Mouse (Mus musculus) lung, adult 2 months (tissue): Measurements from ENCODE around the gene Rab34. TPM values are rescaled to one million over a fixed set of nuclear protein-coding genes. Genes with fewer than 3 reads are reported as not detected.
A peak's percentile ranks its signal among the peaks of the same experiment; 100 is the strongest.
"Not testable (repeated sequence)": the region's sequence is repeated elsewhere in the genome, so short reads cannot be mapped to it uniquely, and the experiment has no call there.

Experiments used
- DNase-seq: peaks from one replicate; pipeline ENCODE4 v3.0.0; 2022
- H3K4me1 ChIP-seq: fragments of 200-500 bp; 2 replicates; pipeline ENCODE4 v1.6.1; 2011; ENCODE audit warnings: low read length; ENCODE audit not compliant: control insufficient read depth, insufficient read depth
- H3K4me3 ChIP-seq: fragments of 200-500 bp; replicated peaks from 2 replicates; pipeline ENCODE3; 2011; ENCODE audit warnings: low read depth, mild to moderate bottlenecking, control low read depth, low read length; ENCODE audit errors: extremely low read depth
- CTCF ChIP-seq: fragments of 200-500 bp; IDR thresholded peaks from 2 replicates; pipeline ENCODE4 v1.5.1; 2011; ENCODE audit warnings: mild to moderate bottlenecking, low read length, control low read depth; ENCODE audit not compliant: insufficient read depth
- POLR2A ChIP-seq: fragments of 200-500 bp; IDR thresholded peaks from 2 replicates; pipeline ENCODE4 v1.6.1; 2011; ENCODE audit warnings: low read depth, mild to moderate bottlenecking, control low read depth, low read length, borderline replicate concordance; ENCODE audit errors: extremely low read depth
- WGBS: fragments of 180-500 bp; shearing (Covaris S2); methylation state at CpG from one replicate; pipeline ENCODE4 v1.1.7; 2018; 5-methylcytosine and 5-hydroxymethylcytosine counted together
- polyA plus RNA-seq: library from polyadenylated mRNA; depleted of rRNA; stranded (reverse); fragments of >200 nt; gene quantifications from 2 replicates; pipeline ENCODE4 v1.2.3, GENCODE M21; 2012

The Rab34 gene
- polyA plus RNA-seq, 1 experiment, result 45.4 TPM

DNA sequence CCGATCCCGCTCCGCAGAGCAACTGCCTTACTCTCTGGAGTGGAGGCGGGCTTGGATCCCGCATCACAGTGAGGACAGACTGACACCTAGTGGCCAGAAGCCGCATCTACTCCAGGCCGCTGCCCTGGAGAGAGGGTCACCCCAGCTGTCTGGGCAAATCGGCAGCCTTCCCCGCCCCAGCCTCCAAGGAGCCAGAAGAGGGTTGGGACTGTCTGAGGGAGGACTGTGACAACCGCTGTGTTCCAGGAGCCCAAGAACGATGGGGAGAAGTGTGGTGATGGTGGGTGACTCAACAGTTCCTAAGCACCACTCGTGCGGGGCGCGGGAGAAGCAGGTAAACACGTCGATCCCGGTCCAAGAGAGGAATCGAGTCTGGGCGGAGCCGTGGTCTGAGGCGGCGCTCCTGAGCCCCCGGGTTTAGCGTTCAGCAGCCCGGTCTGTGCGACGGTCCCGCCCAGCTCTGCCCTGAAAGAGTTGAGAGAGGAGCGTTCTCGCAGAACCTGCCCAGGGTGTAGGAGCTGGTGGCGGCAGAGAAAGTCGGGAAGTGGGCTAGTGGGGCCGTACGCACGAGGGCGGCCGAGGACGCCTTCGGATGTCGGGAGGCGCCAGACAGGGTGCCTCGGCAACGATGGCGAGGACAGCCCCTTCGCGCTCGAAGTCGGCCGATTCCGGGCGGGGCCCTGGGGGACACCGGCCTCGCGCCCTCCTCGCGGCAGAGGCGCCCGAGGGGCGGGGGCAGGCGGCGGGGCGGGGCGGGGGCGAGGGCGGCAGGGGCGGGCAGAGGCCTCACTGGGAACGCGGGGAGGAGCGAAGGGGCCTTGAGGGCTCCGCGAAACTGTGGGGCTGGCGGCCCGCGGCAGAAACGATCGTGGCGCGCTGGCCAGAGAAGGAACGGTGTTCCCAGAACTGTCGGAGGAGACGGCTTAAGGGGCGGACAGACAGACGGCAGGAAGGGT is 10.0 kb upstream of the Rab34 start:
- H3K4me1 ChIP-seq, result peaks cover 3% of the 10 kb centered on the region; the same call in 1 of the 2 replicates
- peak overlapping the region; percentile 81 for H3K4me3 ChIP-seq
- WGBS, result under 1% methylated on average over 81 of the region's 84 CpGs
- TF ChIP-seq CTCF, result peak; percentile 89
- TF ChIP-seq POLR2A, result peak; percentile 58; the same call in 1 of the 2 replicates
- peak; percentile 96 for DNase-seq

DNA sequence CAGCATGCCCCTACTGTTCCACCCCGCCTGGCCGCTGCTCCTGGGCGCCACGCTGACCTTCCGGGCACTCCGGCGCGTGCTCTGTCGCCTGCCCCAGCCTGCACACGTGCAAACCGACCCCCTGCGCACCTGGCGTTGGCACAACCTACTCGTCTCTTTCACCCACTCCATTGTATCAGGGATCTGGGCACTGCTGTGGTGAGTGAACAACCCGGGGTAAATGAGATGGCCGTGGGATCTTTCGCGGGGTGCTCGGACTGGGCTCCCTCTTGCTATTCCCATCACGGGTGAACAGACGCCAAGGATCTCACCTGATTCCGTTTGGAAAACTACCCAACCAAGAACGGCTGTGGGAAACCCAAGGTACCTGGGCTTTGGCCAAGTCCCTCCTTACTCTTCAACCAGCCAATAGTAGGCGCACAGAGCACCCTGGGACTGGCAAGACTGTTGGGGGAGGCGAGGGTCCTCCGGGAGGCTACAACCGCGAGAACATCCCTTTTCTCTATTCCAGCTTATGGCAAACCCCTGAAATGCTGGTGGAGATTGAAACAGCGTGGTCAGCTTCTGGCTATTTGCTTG is 9.3 kb upstream of the Rab34 start:
- no peak for TF ChIP-seq CTCF
- peak; percentile 55 for DNase-seq
- peak overlapping the region; percentile 81 for H3K4me3 ChIP-seq
- H3K4me1 ChIP-seq, result peaks cover 3% of the 10 kb centered on the region; the same call in 1 of the 2 replicates
- WGBS, result 7% methylated on average over 29 of the region's 29 CpGs

DNA sequence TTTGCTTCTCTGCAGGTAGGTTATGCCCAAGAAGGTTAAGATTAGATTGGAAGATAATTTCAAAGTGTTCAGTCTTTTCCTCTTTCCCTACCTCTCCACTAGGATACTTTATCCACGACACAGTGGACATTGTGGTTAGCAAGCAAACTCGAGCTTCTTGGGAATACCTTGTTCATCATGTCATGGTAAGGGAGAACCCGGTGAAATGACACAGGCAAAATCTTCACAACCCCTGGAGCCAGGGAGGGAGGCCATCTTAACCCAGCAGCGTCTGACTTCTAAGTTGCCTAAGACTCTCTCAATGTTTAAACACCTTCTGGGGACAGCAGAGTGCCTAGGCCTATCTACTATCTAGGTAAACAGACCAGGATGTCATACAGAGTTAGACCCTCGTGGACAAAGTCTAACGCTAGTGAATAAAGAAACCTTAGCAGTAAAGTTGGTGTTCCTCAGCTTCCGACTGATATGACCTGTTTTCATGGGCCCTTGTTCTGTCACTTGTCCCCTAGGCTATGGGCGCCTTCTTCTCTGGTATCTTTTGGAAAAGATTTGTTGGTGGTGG is 8.7 kb upstream of the Rab34 start:
- WGBS, result 48% methylated on average over 8 of the region's 8 CpGs
- TF ChIP-seq CTCF (no peak), POLR2A (no peak)
- Histone ChIP-seq H3K4me3 (no peak overlapping the region), H3K4me1 (peaks cover 3% of the 10 kb centered on the region; the same call in 1 of the 2 replicates)
- DNase-seq, result no peak

DNA sequence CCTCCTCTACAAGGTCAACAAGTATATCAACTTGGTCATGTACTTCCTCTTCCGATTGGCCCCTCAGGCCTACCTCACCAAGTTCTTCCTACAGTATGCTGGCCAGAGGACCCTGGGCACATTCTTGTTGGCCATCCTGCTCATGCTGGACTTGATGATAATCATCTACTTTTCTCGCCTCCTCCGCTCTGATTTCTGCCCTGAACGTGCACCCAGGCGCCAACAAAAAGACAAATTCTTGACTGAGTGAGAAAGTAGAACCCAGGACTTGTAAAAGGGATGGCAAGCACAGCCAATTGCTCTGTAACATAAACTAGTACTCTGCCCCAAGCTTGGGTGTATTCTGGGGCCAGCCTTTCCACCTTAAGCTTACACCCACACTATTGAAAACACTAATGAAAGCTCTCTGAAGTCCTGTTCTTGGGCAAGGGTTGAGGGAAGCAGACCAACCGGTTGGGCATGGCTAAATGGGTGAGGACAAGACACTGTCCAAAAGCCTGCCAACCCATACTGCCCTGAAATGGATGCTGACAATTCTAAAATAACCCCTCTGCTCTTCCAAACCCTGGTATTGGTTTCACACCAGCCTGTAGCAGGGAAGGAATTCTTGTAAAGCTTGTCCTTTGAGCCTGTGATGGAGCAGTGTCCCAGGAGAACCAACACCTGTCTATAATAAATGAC is 8.0 kb upstream of the Rab34 start:
- Histone ChIP-seq H3K4me1 (peaks cover 3% of the 10 kb centered on the region; the same call in 1 of the 2 replicates), H3K4me3 (no peak overlapping the region)
- WGBS, result 66% methylated on average over 6 of the region's 6 CpGs
- DNase-seq, result no peak
- TF ChIP-seq CTCF (no peak), POLR2A (no peak)

DNA sequence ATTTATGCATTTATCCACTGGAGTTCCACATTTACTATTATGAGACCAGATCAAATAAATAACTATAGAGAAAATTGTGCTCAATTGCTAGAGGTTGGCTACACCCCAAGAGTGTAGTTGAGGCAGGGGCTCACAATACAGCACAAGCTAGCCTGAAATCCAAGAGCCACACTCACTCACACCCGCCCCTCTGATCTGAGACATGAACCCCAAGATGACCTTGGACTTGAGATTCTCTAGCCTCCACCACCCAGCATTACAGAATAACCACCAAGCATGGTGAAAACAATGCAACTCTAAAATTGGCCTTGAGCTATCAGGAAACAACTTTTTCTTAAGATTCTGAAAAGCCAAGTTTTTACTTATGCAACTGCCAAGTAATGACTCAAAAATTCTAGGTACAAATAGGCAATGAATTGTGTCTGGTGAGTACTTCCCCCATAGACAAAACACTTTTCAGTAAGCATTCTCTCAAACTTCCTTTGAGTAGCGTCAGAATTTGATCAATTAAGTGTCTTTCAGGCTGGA is 6.3 kb upstream of the Rab34 start:
- Histone ChIP-seq H3K4me1 (no peaks in the 10 kb centered on the region; the same call in 1 of the 2 replicates), H3K4me3 (no peak overlapping the region)
- no peak for DNase-seq
- TF ChIP-seq CTCF, result no peak
- TF ChIP-seq POLR2A, result no peak
- 39% methylated on average over 2 of the region's 2 CpGs for WGBS

DNA sequence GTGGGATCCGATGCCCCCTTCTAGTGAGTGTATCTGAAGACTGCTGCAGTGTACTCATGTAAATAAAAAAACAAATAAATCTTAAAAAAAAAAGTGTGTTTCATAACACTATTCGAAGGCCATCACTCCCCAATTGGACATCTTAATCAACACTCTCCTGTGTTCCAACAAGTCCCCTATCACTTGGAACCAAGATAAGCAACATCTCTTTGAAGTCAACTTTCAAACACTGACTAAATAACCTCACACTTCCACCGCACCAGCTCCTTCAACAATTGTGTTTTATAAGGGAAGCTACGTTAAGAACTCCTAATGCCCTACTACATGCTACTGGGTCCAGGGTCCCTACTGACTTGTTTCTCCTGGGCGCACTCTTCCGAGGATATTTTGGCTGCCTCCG is 5.8 kb upstream of the Rab34 start:
- TF ChIP-seq CTCF (no peak), POLR2A (no peak)
- H3K4me1 ChIP-seq, result no peaks in the 10 kb centered on the region; the same call in 1 of the 2 replicates
- WGBS, result 6% methylated on average over 7 of the region's 7 CpGs
- H3K4me3 ChIP-seq, result no peak overlapping the region
- DNase-seq, result no peak

DNA sequence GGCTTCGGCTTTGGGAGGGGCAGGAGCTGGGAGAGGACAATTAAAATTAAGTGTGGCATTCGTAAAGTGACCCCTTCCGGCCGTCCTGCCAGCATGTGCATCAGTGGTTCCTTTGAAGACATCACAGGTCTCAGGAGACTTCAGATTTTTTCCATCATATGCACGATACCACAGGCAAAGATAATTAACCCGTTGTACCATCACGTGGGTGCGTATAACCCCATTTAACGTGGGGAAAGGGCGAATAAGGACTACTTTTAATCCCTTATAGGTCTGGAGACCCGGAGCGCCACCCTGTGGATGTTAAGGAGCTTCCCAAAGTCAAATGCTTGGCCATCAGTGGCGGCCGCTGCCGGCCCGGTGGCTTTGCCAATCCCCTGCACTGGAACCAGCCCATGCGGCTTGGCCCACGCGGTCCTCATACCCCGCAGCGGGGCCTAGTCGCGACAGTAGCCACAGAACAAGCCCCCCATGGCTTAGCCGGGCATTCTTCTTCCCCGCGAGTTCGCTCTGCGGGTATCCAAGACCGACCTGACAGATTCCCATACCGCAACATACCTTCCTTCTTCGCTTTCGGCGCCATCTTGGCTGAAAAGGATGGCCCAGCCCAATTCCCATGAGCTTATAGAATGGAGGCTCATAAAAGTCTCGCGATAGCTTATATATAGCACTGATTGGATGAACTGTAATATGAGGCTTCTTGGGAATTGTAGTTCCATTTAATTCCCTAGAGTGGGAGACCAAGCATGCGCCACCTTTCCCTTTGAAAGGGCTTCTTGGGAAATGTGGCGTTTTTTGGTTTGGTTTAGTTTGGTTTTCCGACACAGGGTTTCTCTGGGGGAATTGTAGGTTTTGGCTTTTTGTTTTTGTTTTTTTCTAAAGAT is 5.0 kb upstream of the Rab34 start, which contains the start of gene Rpl23a:
TSS of gene Rpl23a (minus strand) at position 624 of the 884 bp plus-strand sequence.
- no peaks in the 10 kb centered on the region; the same call in 1 of the 2 replicates for H3K4me1 ChIP-seq
- peak within 1 kb of the TSS; percentile 90 for H3K4me3 ChIP-seq
- under 1% methylated on average over 38 of the region's 38 CpGs for WGBS
- no peak for TF ChIP-seq CTCF
- TF ChIP-seq POLR2A, result peak; percentile 96
- peak; percentile 82 for DNase-seq

DNA sequence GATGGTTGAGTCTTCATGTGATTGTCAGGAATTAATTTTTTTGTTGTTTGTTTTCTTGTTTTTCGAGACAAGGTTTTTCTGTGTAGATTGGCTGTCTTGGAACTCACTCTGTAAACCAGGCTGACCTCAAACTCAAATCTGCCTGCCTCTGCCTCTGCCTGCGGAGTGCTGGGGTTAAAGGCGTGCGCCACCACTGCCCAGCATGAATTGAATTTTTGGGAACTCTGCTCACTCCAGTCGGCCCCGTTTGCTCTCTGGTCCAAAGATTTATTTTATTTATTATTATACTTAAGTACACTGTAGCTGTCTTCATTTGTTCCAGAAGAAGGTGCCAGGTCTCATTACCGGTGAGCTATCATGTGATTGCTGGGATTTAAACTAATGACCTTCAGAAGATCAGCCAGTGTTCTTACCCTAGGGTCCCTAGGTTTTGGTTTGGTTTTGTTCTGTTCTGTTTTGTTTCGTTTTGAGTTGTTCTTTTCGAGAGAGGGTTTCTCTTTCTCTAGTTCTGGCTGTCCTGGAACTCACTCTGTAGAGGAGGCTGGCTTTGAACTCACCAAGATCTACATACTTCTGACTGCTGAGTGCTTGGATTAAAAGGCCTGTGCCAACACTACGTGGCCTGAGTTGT is 4.2 kb upstream of the Rab34 start:
- 45% methylated on average over 10 of the region's 10 CpGs for WGBS
- DNase-seq, result no peak
- Histone ChIP-seq H3K4me1 (no peaks in the 10 kb centered on the region; the same call in 1 of the 2 replicates), H3K4me3 (no peak overlapping the region)
- TF ChIP-seq CTCF (no peak), POLR2A (no peak)

DNA sequence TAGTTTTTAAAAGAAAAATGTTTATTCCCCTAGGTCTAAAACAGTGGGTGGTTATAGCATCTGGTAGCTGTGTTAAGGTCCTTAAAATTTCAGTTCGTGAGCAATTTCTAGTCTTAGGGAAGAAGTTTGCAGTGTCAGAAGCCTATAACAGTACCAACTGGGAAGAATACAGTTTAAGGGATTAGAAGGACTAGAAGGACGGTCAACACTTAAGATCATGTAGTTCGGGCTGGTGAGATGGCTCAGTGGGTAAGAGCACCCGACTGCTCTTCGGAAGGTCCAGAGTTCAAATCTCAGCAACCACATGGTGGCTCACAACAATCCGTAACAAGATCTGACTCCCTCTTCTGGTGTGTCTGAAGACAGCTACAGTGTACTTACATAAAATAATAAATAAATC is 3.5 kb upstream of the Rab34 start:
- 93% methylated on average over 6 of the region's 6 CpGs for WGBS
- H3K4me3 ChIP-seq, H3K4me1 ChIP-seq, DNase-seq: not testable (repeated sequence)
